Mouse (Mus musculus): ENCODE measurements around the gene Sgf29.

GRCm38 (mm10) chr7:126703757-126704077, 54.6 kb downstream of the Sgf29 start:
- TF ChIP-seq CTCF (IDR thresholded peaks at IDR 0.05; ENCODE audit: insufficient read depth, low read length): no peak
- TF ChIP-seq POLR2A (IDR thresholded peaks at IDR 0.05; ENCODE audit: borderline replicate concordance, extremely low read depth, low read depth, low read length): no peak

All from lung, adult 2 months (tissue).